Mouse (Mus musculus): ENCODE data around the gene Srcin1.
A peak's percentile ranks its signal among the peaks of the same experiment; 100 is the strongest.

The Srcin1 gene

GRCm38 (mm10) chr11:97576136-97576906, at the start of gene Srcin1:
Srcin1 (minus strand) TSS chr11:97576186.
- no peak for DNase-seq (ENCODE audit: low spot score in 2 of 2)

GRCm38 (mm10) chr11:97625551-97625950, 49.6 kb upstream of the Srcin1 start:
- no peak for DNase-seq (ENCODE audit: low spot score in 2 of 2)

- no peak for DNase-seq (ENCODE audit: low spot score in 2 of 2)
Observed at GRCm38 (mm10) chr11:97623166-97623565, 47.2 kb upstream of the Srcin1 start.

- DNase-seq (ENCODE audit: low spot score in 2 of 2) = peak in 1 of 2 experiments; percentile 53
Observed at GRCm38 (mm10) chr11:97622440-97622839, 46.5 kb upstream of the Srcin1 start.

GRCm38 (mm10) chr11:97619391-97619795, 43.4 kb upstream of the Srcin1 start:
- no peak for DNase-seq (ENCODE audit: low spot score in 2 of 2)

GRCm38 (mm10) chr11:97618368-97618767, 42.4 kb upstream of the Srcin1 start:
- DNase-seq (ENCODE audit: low spot score in 2 of 2) = no peak

- DNase-seq (ENCODE audit: low spot score in 2 of 2) = no peak
Observed at GRCm38 (mm10) chr11:97615276-97615675, 39.3 kb upstream of the Srcin1 start.

- no peak for DNase-seq (ENCODE audit: low spot score in 2 of 2)
Observed at GRCm38 (mm10) chr11:97611076-97611475, 35.1 kb upstream of the Srcin1 start.

GRCm38 (mm10) chr11:97609743-97610142, 33.8 kb upstream of the Srcin1 start:
- no peak for DNase-seq (ENCODE audit: low spot score in 2 of 2)

- DNase-seq (ENCODE audit: low spot score in 2 of 2) = no peak
Observed at GRCm38 (mm10) chr11:97608933-97609332, 32.9 kb upstream of the Srcin1 start.

- no peak for DNase-seq (ENCODE audit: low spot score in 2 of 2)
Observed at GRCm38 (mm10) chr11:97607056-97607725, 31.2 kb upstream of the Srcin1 start.

GRCm38 (mm10) chr11:97603891-97604290, 27.9 kb upstream of the Srcin1 start:
- DNase-seq (ENCODE audit: low spot score in 2 of 2) = no peak

GRCm38 (mm10) chr11:97602223-97602622, 26.2 kb upstream of the Srcin1 start:
- DNase-seq (ENCODE audit: low spot score in 2 of 2) = no peak

GRCm38 (mm10) chr11:97599104-97599503, 23.1 kb upstream of the Srcin1 start:
- DNase-seq (ENCODE audit: low spot score in 2 of 2) = no peak

- DNase-seq (ENCODE audit: low spot score in 2 of 2) = no peak
Observed at GRCm38 (mm10) chr11:97597945-97598691, 22.1 kb upstream of the Srcin1 start.

- DNase-seq (ENCODE audit: low spot score in 2 of 2) = no peak
Observed at GRCm38 (mm10) chr11:97594136-97594535, 18.1 kb upstream of the Srcin1 start.

GRCm38 (mm10) chr11:97591910-97592309, 15.9 kb upstream of the Srcin1 start:
- no peak for DNase-seq (ENCODE audit: low spot score in 2 of 2)

- DNase-seq (ENCODE audit: low spot score in 2 of 2) = no peak
Observed at GRCm38 (mm10) chr11:97590227-97590960, 14.4 kb upstream of the Srcin1 start.

- DNase-seq (ENCODE audit: low spot score in 2 of 2) = no peak
Observed at GRCm38 (mm10) chr11:97589216-97589615, 13.2 kb upstream of the Srcin1 start.

- DNase-seq (ENCODE audit: low spot score in 2 of 2) = no peak
Observed at GRCm38 (mm10) chr11:97585932-97586331, 9.9 kb upstream of the Srcin1 start.

GRCm38 (mm10) chr11:97584476-97584875, 8.5 kb upstream of the Srcin1 start:
- no peak for DNase-seq (ENCODE audit: low spot score in 2 of 2)

Measured in spleen, postnatal 14 days (tissue).